Comparison of ENCODE assay signal across 8 mouse cellular contexts in genomic region chr17:43012718-43013117, GRCm38 (mm10). TPM values are rescaled to one million over a fixed set of nuclear protein-coding genes. Genes with fewer than 3 reads are reported as not detected.
A peak's percentile ranks its signal among the peaks of the same experiment; 100 is the strongest.
DNase-seq lines count a peak whose midpoint lies in the region; ATAC-seq and TF ChIP-seq lines count a peak whose summit lies in the region.

No protein-coding gene starts in this region.

- no peak overlapping the region for H3K27ac ChIP-seq in forebrain, postnatal 0 days (ENCODE audit: low read depth, low read length)
- no peak overlapping the region for H3K27ac ChIP-seq in forebrain, embryonic 16.5 days (ENCODE audit: low read length)

- H3K27me3 ChIP-seq in forebrain, postnatal 0 days (ENCODE audit: insufficient read depth, low read length), result no peaks in the 10 kb centered on the region
- H3K27me3 ChIP-seq in forebrain, embryonic 16.5 days (replicated peaks; ENCODE audit: control insufficient read depth, insufficient read depth, low read length), result no peaks in the 10 kb centered on the region

- no peak overlapping the region for H3K4me3 ChIP-seq in forebrain, postnatal 0 days (ENCODE audit: low read depth, low read length)
- H3K4me3 ChIP-seq in forebrain, embryonic 16.5 days (replicated peaks; ENCODE audit: low read length), result no peak overlapping the region

- no peak overlapping the region for H3K4me2 ChIP-seq in forebrain, postnatal 0 days (ENCODE audit: low read depth)
- no peak overlapping the region for H3K4me2 ChIP-seq in forebrain, embryonic 16.5 days (ENCODE audit: low read length)

- no peak overlapping the region for H3K9ac ChIP-seq in forebrain, postnatal 0 days
- no peak overlapping the region for H3K9ac ChIP-seq in forebrain, embryonic 16.5 days (replicated peaks; ENCODE audit: low read depth, low read length)

- peak; percentile 86 for TF ChIP-seq CTCF in forebrain, postnatal 0 days (IDR thresholded peaks at IDR 0.05; ENCODE audit: low read depth)

- H3K36me3 ChIP-seq in forebrain, postnatal 0 days (ENCODE audit: insufficient read depth), result no peaks in the 10 kb centered on the region
- no peaks in the 10 kb centered on the region for H3K36me3 ChIP-seq in forebrain, embryonic 16.5 days (ENCODE audit: control insufficient read depth, insufficient read depth)

- no peak for ATAC-seq in forebrain, postnatal 0 days
- ATAC-seq in forebrain, embryonic 16.5 days, result no peak
- peak; percentile 19 for ATAC-seq in common myeloid progenitor, adult 5-6 weeks (replicated peaks; ENCODE audit: low read depth, poor library complexity, severe bottlenecking)

- peak; percentile 83 for DNase-seq in forebrain, postnatal 0 days
- DNase-seq in right cerebral cortex, adult 18-20 months, result peak; percentile 55
- no peak for DNase-seq in right cerebral cortex, postnatal 36 days (ENCODE audit: low spot score in 2 of 2)
- DNase-seq in kidney, adult 8-10 months, result peak; percentile 47 to 63
- DNase-seq in lung, postnatal 36 days, result peak; percentile 73
- peak; percentile 27 for DNase-seq in testis, postnatal 14 days (ENCODE audit: low spot score)

- no peaks in the 10 kb centered on the region for H3K4me1 ChIP-seq in forebrain, postnatal 0 days (ENCODE audit: insufficient read depth)
- H3K4me1 ChIP-seq in forebrain, embryonic 16.5 days (replicated peaks; ENCODE audit: control insufficient read depth, insufficient read depth, low read length), result no peaks in the 10 kb centered on the region; the same call in 1 of the 2 replicates

- WGBS in forebrain, postnatal 0 days, result 17% methylated on average over 6 of the region's 6 CpGs
- WGBS in forebrain, embryonic 16.5 days, result 19% methylated on average over 6 of the region's 6 CpGs

- no peaks in the 10 kb centered on the region for H3K9me3 ChIP-seq in forebrain, postnatal 0 days (ENCODE audit: low read length)
- H3K9me3 ChIP-seq in forebrain, embryonic 16.5 days (ENCODE audit: control insufficient read depth, low read length), result no peaks in the 10 kb centered on the region

RNA-seq across cellular contexts. Expression of gene Tnfrsf21, which starts 3.6 kb away (rescaled TPM):
- 50.8 and 71.4 TPM in 2 replicates for total RNA-seq in forebrain, postnatal 0 days (2014; rRNA removed)
- polyA plus RNA-seq in forebrain, postnatal 0 days (2015; fragmentation: Nextera tagmentation; extraction: Ambion mirVana), result 58.9 and 73.7 TPM in 2 replicates
- polyA plus RNA-seq in forebrain, embryonic 16.5 days (2015; fragmentation: Nextera tagmentation; extraction: Ambion mirVana), result 66.5 and 67.8 TPM in 2 replicates
- total RNA-seq in common myeloid progenitor, adult 5-6 weeks (2017), result 39.2 and 49.5 TPM in 2 replicates

Comparison
In these comparisons a context has a peak if more than half of its experiments do, and no peak if none do; other contexts are left out.
1. DNase-seq: peak in forebrain, postnatal 0 days (single experiment), right cerebral cortex, adult 18-20 months (single experiment), kidney, adult 8-10 months (2 of 2), lung, postnatal 36 days (single experiment) and testis, postnatal 14 days (single experiment); none in right cerebral cortex, postnatal 36 days (0 of 2).